Mouse (Mus musculus): Measurements from ENCODE around the gene Gosr2.
A peak's percentile ranks its signal among the peaks of the same experiment; 100 is the strongest.

The Gosr2 gene

DNA sequence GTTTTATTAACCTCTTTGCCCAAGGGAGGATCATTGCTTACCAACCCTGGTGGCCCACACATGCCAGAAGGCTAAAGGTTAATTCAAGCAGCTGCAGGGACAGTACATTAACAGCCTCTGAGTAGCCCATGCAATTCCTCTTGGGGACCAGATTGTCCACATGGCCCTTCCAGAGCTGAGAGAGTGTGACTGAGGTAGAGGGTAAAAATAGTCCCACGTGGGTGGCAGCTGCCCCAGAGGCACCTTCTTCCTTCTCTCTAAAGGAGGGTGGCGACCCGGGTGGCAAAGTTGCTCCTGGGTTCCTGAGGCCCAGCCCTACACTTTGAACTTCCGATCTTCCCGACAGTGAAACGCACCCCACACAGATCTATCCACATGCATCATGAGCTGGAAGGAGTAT is 51.4 kb downstream of the Gosr2 start:
- DNase-seq (ENCODE audit: low spot score) = peak; percentile 39

DNA sequence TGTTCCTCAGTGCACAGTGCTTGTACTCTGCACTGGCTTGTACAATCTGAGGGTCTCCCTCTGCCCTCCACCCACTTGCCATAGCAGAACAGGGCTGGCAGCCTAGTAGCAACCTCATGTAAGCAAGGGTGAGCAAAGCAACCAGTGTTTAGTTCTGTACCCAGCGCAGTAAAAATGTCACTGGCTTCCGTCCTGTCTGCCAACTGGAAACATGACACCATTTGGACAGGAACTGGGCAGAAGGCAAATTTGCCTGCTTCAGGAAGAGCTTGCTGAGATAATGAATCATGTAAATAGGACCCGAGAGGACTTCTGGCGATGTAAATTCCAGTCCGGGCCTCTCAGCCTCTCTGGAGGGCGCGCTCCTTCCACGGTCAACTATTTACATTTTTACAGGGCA is 52.0 kb downstream of the Gosr2 start:
- peak; percentile 82 for DNase-seq (ENCODE audit: low spot score)

DNA sequence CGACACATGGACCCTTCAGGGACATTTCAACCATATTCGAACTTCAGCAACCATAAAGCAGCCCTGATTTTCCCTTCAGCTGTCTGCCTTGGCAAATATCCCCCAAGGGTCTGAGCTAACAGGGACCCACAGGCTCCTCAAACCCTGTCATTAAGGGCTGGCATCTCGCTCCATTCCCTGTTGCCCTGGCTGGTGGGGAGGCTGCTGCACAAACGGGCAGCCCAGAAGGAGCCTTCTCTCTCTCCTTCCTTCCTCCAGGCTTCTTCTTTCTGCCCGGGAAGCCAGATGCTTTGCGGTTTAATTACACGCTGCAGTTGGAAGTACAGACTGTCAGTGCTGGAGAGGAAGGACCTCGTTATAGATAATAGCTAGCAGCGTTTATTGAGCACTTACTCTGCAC is 54.5 kb downstream of the Gosr2 start:
- DNase-seq (ENCODE audit: low spot score) = no peak

DNA sequence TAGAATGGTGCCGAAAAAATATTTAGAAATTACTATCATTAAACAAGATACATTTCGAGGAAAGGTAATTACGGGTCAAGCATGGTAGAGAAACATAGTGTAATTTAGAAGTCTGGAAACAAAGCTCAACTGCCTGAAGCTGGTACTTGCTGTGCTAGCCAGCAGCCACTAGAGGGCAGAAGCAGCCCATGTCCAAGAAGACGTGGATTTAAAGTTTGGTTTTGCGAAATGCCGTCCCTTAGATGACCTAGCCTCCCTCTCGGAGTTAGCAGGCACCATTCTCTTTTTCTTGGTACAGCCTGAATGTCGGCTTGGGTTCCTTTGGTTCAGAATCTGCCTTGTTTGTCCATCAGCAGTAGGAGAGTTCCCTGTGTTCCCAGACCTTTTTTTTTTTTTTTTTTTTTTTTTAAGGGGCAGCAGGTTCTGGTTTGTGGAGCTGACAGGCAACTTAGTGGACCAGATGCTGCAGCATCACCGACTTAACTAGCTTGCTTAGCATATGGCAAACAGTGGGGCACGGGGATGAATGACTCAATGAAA is 58.2 kb downstream of the Gosr2 start:
- peak; percentile 86 for DNase-seq (ENCODE audit: low spot score)

DNA sequence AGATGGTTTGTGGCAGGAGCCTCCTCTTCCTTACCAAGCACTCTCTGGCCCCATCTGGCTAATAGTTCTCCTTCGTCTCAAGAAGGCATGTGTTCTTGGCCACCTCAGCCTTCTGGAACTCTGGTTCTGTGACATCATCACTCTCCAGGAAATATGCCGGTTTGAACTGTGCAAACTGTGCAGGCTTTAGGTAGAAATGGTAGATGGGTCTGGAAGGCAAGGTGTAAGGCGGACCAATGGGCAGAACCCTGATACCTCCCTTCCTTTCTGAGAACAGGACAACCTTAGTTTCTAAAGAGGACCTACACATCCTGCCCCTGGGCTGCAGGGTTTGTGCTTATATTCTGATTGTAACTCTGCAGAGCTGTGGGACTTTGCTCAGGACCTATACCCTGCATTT is 58.9 kb downstream of the Gosr2 start, which contains the start of gene Lyzl6:
Gene Lyzl6 (minus strand): TSS at position 101 of the 400 bp plus-strand sequence.
- no peak for DNase-seq (ENCODE audit: low spot score)

DNA sequence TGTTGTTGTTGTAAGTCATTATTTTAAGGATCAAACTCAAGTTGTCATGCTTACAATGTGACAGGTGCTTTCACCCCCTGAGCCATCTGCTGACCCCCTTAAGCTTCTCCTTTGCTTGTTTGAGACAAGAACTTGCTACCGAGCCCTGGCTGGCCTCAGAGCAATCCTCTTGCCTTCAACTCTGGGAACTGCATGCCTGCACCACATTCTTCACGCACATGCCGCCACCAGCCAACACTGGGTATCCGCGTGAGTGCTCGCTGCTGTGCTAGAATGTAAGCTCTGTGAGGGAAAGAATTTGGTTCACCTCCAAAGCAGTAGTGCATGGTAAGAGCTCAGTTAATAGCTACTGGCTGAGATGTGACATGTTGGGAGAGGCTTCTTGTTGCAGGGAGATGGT is 61.4 kb downstream of the Gosr2 start:
- no peak for DNase-seq (ENCODE audit: low spot score)

DNA sequence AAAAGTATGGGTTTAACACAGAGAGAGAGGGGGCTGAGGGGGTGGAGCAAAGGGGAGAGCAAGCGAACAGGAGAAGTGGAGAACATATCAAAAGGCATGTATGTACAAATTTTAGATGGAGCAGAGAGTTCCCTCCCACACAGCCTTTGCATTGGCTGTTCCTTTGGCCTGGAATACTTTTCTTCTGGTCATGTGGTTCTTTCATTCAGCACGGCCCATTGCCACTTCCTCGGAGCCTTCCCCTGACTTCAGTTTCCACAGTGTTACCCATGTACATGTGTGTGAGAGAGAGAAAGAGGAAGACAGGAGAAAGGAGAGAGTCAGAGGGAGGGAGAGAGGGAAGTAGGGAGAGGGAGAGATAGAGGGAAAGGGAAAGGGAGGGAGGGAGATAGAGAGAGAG is 62.2 kb downstream of the Gosr2 start:
- no peak for DNase-seq (ENCODE audit: low spot score)

DNA sequence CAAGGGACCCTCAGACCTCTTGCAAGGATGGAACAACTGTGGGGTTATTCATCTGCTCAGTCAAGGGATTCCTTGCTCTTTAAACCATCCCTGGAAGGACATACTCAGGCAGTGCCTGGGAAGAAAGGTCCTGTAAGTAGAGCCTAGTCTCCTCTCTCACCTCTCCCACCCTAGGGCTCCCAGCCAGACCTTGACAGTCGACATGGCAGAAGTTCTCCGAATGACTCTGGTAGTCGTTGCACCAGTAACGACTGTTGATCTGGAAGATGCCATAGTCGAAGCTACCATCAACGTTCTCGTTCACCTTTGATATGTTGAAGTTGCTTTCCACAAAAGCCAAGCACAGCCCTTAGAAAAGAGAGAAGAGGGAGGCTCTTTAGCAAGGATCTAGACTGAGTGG is 62.9 kb downstream of the Gosr2 start:
- no peak for DNase-seq (ENCODE audit: low spot score)

DNA sequence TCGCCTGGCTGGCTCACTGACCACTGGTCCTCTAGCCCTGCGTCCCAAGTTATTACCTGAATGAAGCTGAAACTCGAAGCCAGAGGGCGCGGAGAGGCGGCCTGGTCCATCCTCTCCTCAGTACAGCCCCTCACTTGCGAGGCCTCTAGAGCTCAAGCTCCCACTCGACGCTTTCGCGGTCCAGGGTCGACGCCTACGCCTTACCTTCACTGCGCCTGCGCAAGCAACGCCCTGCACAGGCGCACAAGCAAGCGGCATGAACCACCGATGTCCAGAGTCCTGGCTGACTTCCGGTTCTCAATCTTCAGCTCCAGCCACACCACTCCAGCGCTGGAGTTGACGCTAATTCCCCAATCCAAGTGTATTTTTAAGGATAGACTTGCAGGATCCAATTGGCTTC is 70.2 kb downstream of the Gosr2 start:
- no peak for DNase-seq (ENCODE audit: low spot score)
